Mouse (Mus musculus): ENCODE measurements at regions not wholly inside any gene's neighbourhood (a gene's known extent, or its start where the extent isn't known, plus 50 kb on each side); places are given as distances from the start of the nearest gene placed in this dataset.
"Not testable (repeated sequence)": the region's sequence is repeated elsewhere in the genome, so short reads cannot be mapped to it uniquely, and the experiment has no call there.

DNA sequence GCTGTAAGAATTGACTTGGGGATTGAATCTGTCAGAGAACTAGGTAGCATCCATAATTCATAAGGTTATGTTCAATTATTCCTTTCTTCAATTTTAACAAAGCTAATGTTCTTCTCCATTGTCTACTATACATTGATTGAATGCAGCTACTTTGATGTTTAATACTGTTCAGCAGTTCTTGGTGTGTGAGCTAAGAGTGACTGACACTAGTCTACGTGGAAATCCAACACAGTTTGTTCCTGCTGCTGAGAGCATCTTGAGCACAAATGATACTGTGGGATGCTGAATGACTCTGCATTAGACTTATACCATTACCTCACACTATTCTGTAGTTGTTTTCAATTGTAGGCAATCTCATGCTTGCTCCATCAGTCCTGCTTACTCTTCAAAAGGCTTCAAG lies 249.4 kb upstream of the Akr1e1 start:
- Histone ChIP-seq H3K27me3 (replicated peaks) (no peaks in the 10 kb centered on the region), H3K4me3 (replicated peaks) (no peak overlapping the region), H3K36me3 (replicated peaks; ENCODE audit: low read length) (no peaks in the 10 kb centered on the region), H3K9me3 (no peaks in the 10 kb centered on the region), H3K4me1 (no peaks in the 10 kb centered on the region)
- TF ChIP-seq FLI1 (IDR thresholded peaks at IDR 0.05; ENCODE audit: low read length) (no peak), GATA1 (IDR thresholded peaks at IDR 0.05; ENCODE audit: borderline replicate concordance, low read length) (no peak)

DNA sequence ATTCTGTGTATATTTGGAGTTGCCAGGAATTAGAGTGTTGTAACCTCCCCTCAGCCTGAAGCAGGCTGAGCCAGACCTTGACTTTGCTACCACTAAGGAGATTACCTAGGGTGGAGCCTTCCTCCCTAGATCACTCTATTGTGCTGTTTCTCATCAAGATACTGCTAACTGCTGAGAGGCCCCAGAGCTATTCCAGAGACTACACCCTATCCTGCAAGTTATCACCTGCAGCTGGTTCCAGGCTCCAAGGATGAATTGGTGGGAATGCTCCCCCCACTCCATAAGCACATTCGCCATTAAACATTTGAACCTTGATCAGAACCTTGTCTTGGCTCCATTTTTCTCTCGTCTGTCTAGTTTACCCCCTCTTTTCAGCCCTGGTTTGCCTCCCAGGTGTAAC lies 230.5 kb upstream of the Akr1e1 start:
- not testable (repeated sequence) for H3K4me3 ChIP-seq (replicated peaks); H3K9me3 ChIP-seq; H3K36me3 ChIP-seq (replicated peaks; ENCODE audit: low read length); H3K27me3 ChIP-seq (replicated peaks); H3K4me1 ChIP-seq

DNA sequence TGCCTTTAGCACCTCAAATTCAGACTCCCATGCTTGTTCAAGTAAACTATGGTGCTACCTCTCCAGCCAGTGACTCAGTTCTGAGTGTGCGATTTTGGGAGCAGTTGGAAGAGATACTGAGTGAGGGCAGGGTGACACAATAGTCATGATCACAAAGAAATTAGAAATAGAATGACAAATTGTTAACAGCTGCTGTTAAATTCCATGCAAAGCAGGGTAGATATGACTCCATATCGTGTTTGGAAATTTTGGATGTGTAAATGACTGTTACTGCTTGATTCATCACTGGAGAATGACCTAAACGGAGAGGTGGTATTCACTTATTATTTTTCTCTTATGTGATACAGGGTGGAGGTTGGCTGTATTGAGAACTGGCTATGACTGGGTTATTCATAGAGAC lies 217.8 kb upstream of the Akr1e1 start:
- Histone ChIP-seq H3K4me1 (no peaks in the 10 kb centered on the region), H3K27me3 (replicated peaks) (no peaks in the 10 kb centered on the region), H3K4me3 (replicated peaks) (no peak overlapping the region), H3K36me3 (replicated peaks; ENCODE audit: low read length) (no peaks in the 10 kb centered on the region), H3K9me3 (no peaks in the 10 kb centered on the region)
- no peak for TF ChIP-seq FLI1 (IDR thresholded peaks at IDR 0.05; ENCODE audit: low read length)
- no peak for TF ChIP-seq GATA1 (IDR thresholded peaks at IDR 0.05; ENCODE audit: borderline replicate concordance, low read length)

DNA sequence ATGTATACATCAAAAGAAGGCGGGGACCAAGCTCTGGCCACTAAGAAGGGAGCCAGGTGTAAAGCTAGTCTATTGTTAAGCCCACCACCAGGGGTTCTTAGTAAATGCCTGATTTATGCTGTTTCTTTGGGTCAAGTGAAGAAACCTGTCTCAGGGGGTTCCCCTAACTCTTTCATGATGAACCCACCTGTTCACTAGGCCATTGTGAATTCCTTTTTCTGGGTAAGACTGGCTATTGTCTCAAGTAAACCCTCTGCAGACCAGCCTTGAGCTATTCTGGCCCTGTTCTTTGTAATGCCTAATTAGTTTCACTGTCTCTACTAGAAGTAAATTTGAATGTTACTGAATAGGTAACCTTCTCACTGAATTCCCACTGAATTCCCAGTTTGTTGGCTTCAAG lies 216.8 kb upstream of the Akr1e1 start:
- H3K36me3 ChIP-seq (replicated peaks; ENCODE audit: low read length); H3K4me1 ChIP-seq; H3K27me3 ChIP-seq (replicated peaks); H3K4me3 ChIP-seq (replicated peaks); H3K9me3 ChIP-seq: not testable (repeated sequence)

DNA sequence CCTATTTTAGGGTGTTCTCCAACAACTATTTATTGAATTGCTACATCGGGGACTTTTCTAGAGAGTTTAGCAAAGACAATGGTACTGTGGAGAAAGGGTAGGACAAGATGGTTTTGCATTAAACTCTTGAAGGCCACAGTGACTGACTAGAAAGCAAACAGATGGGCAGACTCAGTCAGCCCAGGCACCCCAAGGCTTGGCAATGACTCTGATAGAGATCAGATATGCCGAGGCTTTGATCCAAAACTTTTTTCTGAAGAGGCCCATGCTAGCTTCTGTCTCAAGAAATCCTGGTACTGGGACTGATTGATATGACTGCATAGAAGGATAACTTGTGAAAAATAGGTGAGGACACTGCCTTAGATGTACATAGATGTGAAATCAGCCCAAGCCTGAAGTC lies 197.9 kb upstream of the Akr1e1 start:
- TF ChIP-seq FLI1 (IDR thresholded peaks at IDR 0.05; ENCODE audit: low read length) (no peak), GATA1 (IDR thresholded peaks at IDR 0.05; ENCODE audit: borderline replicate concordance, low read length) (no peak)
- no peaks in the 10 kb centered on the region for H3K36me3 ChIP-seq (replicated peaks; ENCODE audit: low read length)
- no peaks in the 10 kb centered on the region for H3K27me3 ChIP-seq (replicated peaks)
- H3K9me3 ChIP-seq = no peaks in the 10 kb centered on the region
- no peaks in the 10 kb centered on the region for H3K4me1 ChIP-seq
- H3K4me3 ChIP-seq (replicated peaks) = no peak overlapping the region

DNA sequence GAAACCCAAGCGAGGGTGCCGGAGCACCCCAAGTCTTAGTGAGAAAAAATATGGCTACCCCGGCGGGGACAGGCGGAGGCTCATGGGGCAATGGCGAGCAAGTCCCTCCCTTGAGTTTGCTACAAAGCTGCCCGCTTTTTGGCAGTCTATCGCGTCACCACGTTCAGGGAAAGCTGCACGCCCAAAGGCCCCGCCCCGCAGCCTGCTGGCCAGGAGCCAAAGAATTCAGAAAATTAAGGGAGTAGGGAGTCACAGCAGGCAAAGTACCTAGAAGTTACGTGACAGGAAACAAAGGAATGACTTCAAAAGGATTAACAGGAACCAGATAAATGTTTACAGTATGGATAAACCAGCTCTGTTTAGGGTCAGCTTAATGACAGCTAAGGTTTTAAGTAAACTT lies 191.7 kb upstream of the Akr1e1 start:
- H3K27me3 ChIP-seq (replicated peaks) = no peaks in the 10 kb centered on the region
- H3K9me3 ChIP-seq = peaks cover 15% of the 10 kb centered on the region
- H3K4me3 ChIP-seq (replicated peaks) = no peak overlapping the region
- no peaks in the 10 kb centered on the region for H3K36me3 ChIP-seq (replicated peaks; ENCODE audit: low read length)
- no peaks in the 10 kb centered on the region for H3K4me1 ChIP-seq
- TF ChIP-seq FLI1 (IDR thresholded peaks at IDR 0.05; ENCODE audit: low read length) = no peak
- no peak for TF ChIP-seq GATA1 (IDR thresholded peaks at IDR 0.05; ENCODE audit: borderline replicate concordance, low read length)

DNA sequence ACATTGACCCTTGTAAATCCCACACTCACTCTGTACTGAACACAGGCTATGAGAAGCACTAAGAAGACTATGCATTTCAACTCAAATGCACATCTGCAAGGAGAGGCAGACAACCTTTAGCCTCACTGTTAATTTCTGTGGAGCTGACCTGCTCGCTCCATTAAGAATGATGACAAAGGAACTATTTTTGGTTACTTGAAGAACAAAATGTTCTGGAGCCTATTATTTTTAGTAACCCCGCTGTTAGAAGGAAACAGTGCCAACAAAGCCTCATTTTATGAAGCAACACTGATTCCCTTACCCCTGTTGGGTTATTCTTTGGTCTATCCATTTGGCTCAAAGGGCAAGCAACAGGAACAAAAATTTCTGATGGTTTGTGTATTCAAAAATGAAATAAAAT lies 182.2 kb upstream of the Akr1e1 start:
- no peak for TF ChIP-seq FLI1 (IDR thresholded peaks at IDR 0.05; ENCODE audit: low read length)
- no peak for TF ChIP-seq GATA1 (IDR thresholded peaks at IDR 0.05; ENCODE audit: borderline replicate concordance, low read length)
- H3K4me3 ChIP-seq (replicated peaks) = no peak overlapping the region
- no peaks in the 10 kb centered on the region for H3K9me3 ChIP-seq
- H3K36me3 ChIP-seq (replicated peaks; ENCODE audit: low read length) = no peaks in the 10 kb centered on the region
- H3K27me3 ChIP-seq (replicated peaks) = no peaks in the 10 kb centered on the region
- no peaks in the 10 kb centered on the region for H3K4me1 ChIP-seq

DNA sequence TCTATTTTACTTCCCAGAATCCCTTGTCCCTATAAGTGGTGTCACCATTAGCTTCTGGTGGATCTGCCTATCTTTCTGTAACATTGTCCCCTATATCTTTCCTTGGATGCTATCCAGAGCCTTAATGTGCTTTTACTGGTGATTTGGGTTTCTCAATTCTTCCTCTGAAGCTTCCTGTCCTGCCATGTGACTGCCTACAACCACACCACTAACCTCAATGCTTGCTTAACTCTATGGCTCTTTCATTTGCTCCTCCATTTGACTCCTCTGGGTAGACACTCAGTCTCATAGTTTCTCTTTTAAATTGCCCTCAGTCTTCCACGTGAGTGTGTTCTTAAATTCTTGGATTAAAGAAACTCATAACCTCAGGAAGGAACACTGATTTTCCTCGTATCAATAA lies 181.4 kb upstream of the Akr1e1 start:
- Histone ChIP-seq H3K27me3 (replicated peaks) (no peaks in the 10 kb centered on the region), H3K4me3 (replicated peaks) (no peak overlapping the region), H3K4me1 (no peaks in the 10 kb centered on the region), H3K9me3 (no peaks in the 10 kb centered on the region), H3K36me3 (replicated peaks; ENCODE audit: low read length) (no peaks in the 10 kb centered on the region)
- no peak for TF ChIP-seq GATA1 (IDR thresholded peaks at IDR 0.05; ENCODE audit: borderline replicate concordance, low read length)
- TF ChIP-seq FLI1 (IDR thresholded peaks at IDR 0.05; ENCODE audit: low read length) = no peak

DNA sequence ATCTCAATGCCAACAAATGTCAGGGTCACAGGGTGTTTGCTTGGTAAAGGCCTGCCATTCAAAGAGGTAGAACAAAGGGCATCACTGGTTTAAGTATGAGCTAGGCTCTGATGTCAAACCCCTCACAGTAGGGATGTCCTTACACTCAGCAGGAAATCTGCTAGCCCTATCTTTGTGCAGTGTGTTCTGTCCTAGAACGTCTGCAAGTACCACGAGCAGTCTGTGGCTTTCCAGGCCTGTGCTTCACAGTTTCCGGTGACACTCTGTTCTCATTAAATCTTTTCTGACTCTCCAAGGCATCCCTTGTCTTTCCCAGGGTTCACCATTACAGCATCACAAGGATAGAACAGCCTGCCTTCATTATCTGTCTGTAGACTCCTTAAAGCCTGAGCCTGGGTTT lies 174.3 kb upstream of the Akr1e1 start:
- Histone ChIP-seq H3K4me1 (0 out of 2 replicates have a peak, but pooled peaks cover 4% of the 10 kb centered on the region), H3K4me3 (replicated peaks) (no peak overlapping the region), H3K27me3 (replicated peaks) (no peaks in the 10 kb centered on the region), H3K36me3 (replicated peaks; ENCODE audit: low read length) (no peaks in the 10 kb centered on the region), H3K9me3 (no peaks in the 10 kb centered on the region)
- TF ChIP-seq GATA1 (IDR thresholded peaks at IDR 0.05; ENCODE audit: borderline replicate concordance, low read length) (no peak), FLI1 (IDR thresholded peaks at IDR 0.05; ENCODE audit: low read length) (no peak)

DNA sequence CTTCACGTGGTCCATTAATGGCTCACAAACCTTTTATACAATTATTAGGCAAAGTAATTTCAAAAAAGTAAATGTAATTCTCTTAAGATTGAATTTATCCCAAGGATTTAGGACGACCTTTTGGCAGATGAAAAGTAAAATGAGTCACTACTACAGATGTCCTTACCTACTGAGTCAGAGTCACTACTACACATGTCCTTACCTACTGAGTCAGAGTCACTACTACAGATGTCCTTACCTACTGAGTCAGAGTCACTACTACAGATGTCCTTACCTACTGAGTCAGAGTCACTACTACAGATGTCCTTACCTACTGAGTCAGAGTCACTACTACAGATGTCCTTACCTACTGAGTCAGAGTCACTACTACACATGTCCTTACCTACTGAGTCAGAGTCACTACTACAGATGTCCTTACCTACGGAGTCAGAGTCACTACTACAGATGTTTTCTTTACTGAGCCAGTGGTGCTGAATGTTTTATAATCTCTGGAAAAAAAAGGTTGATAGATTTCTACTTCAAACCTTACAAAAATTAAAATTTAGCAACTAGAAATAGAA lies 169.4 kb upstream of the Akr1e1 start:
- H3K4me1 ChIP-seq; H3K9me3 ChIP-seq; H3K27me3 ChIP-seq (replicated peaks); H3K4me3 ChIP-seq (replicated peaks); H3K36me3 ChIP-seq (replicated peaks; ENCODE audit: low read length): not testable (repeated sequence)

DNA sequence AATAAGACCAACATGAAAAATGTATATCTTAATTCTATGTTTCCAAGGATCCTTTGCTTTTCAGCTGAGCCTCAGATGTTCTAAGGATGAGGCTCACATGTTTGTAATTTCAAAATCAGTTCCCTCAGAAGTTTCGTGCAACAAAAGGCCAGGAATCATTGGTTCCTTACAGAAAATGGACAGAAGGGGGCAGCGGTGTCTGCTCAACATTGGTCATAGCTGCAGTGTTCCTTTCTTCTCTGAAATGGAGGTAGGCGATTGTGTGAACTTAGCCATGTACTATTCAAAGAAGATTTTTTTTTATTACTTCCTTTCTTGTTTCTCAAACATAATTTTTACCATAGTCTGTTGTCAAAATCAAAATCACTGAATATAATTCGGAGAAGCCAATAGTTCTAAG lies 167.9 kb upstream of the Akr1e1 start:
- TF ChIP-seq FLI1 (IDR thresholded peaks at IDR 0.05; ENCODE audit: low read length) = no peak
- TF ChIP-seq GATA1 (IDR thresholded peaks at IDR 0.05; ENCODE audit: borderline replicate concordance, low read length) = no peak
- no peaks in the 10 kb centered on the region for H3K27me3 ChIP-seq (replicated peaks)
- H3K36me3 ChIP-seq (replicated peaks; ENCODE audit: low read length) = no peaks in the 10 kb centered on the region
- H3K4me3 ChIP-seq (replicated peaks) = no peak overlapping the region
- no peaks in the 10 kb centered on the region for H3K9me3 ChIP-seq
- H3K4me1 ChIP-seq = peaks cover 5% of the 10 kb centered on the region
